Mouse (Mus musculus) left cerebral cortex, adult 2 months (tissue): ENCODE data around the gene Ubxn11. TPM values are rescaled to one million over a fixed set of nuclear protein-coding genes. Genes with fewer than 3 reads are reported as not detected.

ENCODE experiments used
- DNase-seq, 2 experiments: peaks; one replicate each; pipeline ENCODE4 v3.0.0; 2021 to 2022; ENCODE audit warnings: low spot score in 2 of 2, mixed read lengths in 1 of 2; ENCODE audit errors: extremely low spot score in 1 of 2
- H3K27ac ChIP-seq: fragments of 200-600 bp; 2 replicates; pipeline ENCODE4 v1.8.1; 2022
- H3K4me3 ChIP-seq: fragments of 200-600 bp; 2 replicates; pipeline ENCODE4 v1.8.1; 2022
- CTCF ChIP-seq: fragments of 200-600 bp; IDR thresholded peaks from 2 replicates; pipeline ENCODE4 v1.8.1; 2022; ENCODE audit warnings: antibody characterized with exemption, mild to moderate bottlenecking, moderate library complexity
- intact Hi-C: fragments of 180-260 bp; cut with DNase I; formaldehyde crosslinking; loops from one replicate; pipeline ENCODE4 v1.15.1; 2025
- total RNA-seq, 2 experiments: library from RNA; stranded (reverse); gene quantifications; 2 replicates each; pipeline ENCODE4 v1.2.3; 2021

Gene Ubxn11
- total RNA-seq, 2 experiments from 2014 or later, result 39.7 to 47.1 TPM

DNA sequence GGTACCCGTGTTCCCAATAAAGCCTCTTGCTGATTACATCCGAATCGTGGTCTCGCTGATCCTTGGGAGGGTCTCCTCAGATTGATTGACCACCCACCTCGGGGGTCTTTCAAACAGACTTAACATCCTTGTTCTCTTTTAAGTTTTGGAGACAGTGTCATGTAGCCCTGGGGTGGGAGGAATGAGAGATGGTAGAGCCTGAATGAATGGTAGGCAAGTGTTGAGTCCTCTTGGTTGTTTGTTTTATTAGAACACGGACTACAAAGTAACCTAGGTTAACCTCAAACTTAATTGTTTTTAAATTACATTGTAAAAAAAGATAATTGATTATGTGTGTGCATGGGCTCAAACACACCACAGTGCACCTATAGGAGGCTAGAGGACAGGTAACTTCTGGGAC is 62.2 kb downstream of the Ubxn11 start:
- intact Hi-C loops, result no loop called here
- Histone ChIP-seq H3K27ac (no peak overlapping the region), H3K4me3 (no peak overlapping the region)
- no peak for TF ChIP-seq CTCF
- DNase-seq, result no peak

- no peak for TF ChIP-seq CTCF
- intact Hi-C loops, result no loop called here
- Histone ChIP-seq H3K27ac (no peak overlapping the region), H3K4me3 (no peak overlapping the region)
- DNase-seq, result no peak
Measured at GRCm38 (mm10) chr4:134165024-134165423, 62.7 kb downstream of the Ubxn11 start.

DNA sequence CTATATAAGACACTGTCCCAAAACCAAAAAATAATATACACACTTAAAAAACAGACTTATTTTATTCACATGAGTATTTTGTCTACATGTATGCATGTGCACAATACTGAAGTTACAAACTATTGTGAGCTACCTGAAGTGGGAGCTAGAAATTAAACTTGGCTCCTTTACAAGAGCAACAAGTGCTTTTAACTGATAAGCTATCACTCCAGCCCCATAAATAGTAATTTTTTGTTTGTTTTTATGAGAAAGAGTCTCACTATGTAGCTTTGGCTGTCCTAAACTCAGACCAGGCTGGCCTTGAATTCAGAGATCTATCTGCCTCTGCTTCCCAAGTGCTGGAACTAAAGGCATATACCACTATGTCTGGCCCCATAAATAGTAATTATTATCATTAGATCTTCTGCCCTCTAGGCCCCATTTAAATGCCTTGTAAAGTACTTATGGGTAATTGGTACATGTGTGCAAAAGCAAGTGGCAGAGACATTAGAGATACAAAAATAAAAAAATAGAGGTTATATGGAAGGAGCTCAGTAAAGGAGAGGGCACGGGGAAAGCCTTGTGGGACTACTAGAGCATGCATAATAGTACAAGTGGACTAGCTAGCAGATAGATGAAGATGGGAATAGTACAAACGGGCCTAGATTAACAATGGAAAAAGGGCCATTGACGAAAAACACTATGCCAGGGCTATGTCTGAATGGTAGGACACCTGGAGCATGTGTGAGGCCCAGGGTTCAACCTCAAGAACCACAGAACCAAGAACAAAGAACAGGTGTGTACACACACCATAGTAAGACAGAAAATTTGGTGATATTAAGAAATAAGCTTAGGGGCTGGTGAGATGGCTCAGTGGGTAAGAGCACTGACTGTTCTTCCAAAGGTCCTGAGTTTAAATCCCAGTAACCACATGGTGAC is 63.4 kb downstream of the Ubxn11 start:
- DNase-seq, result no peak
- intact Hi-C loops, result no loop called here
- TF ChIP-seq CTCF, result no peak
- Histone ChIP-seq H3K27ac (no peak overlapping the region), H3K4me3 (no peak overlapping the region)

GRCm38 (mm10) chr4:134166906-134167305 is 64.5 kb downstream of the Ubxn11 start:
- Histone ChIP-seq H3K4me3 (no peak overlapping the region), H3K27ac (no peak overlapping the region)
- intact Hi-C loops, result no loop called here
- TF ChIP-seq CTCF, result peak; percentile 13
- no peak for DNase-seq

DNA sequence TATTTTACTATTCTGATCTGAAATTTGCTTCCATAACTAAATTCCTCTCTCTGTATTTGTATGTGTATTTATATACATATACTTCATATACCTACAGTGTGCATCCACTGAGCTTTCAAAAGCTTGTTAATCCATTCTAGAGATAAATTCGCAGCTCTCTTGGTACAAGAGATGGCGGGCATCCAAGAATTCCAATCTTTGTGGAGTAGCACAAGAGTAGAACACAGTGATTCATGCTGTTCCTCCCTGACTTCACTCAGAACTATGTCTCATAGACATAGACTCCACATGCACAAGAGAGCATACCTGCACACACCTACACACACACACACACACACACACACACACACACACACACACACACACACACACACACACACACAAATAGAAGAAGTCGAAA is 70.0 kb downstream of the Ubxn11 start:
- TF ChIP-seq CTCF, result no peak
- DNase-seq, result no peak

More for the DNA sequence above, 70.0 kb downstream of the Ubxn11 start:
- Histone ChIP-seq H3K27ac (no peak overlapping the region), H3K4me3 (no peak overlapping the region)
- intact Hi-C loops, result no loop called here

Other genes with a start within 250 kb of the Ubxn11 start
- gene Rps6ka1, start 214.8 kb upstream of the Ubxn11 start, total RNA-seq, result 10 to 100 TPM; 11.8 to 12.6 TPM
- 10 to 100 TPM; 87.8 to 99.8 TPM for gene Hmgn2, start 133.9 kb upstream of the Ubxn11 start, total RNA-seq
- 10 to 100 TPM; 61.4 to 62.2 TPM for gene Dhdds, start 101.7 kb upstream of the Ubxn11 start, total RNA-seq
- gene Lin28a, start 83.7 kb upstream of the Ubxn11 start, total RNA-seq, result not detected
- gene Zfp683, start 48.7 kb upstream of the Ubxn11 start, total RNA-seq, result not detected
- 1 to 10 TPM; 2.3 to 2.4 TPM for gene Crybg2, start 41.8 kb upstream of the Ubxn11 start, total RNA-seq
- 1 to 10 TPM; 2.6 to 3.3 TPM for gene Cd52, start 7.5 kb upstream of the Ubxn11 start, total RNA-seq
- gene Sh3bgrl3, start 26.2 kb downstream of the Ubxn11 start, total RNA-seq, result 100 to 1,000 TPM; 185 to 191 TPM
- gene Cep85, start 84.5 kb downstream of the Ubxn11 start, total RNA-seq, result 10 to 100 TPM; 14.9 to 16.5 TPM
- gene Gm7534, start 100.4 kb downstream of the Ubxn11 start, total RNA-seq, result not detected
- gene Catsper4, start 124.8 kb downstream of the Ubxn11 start, total RNA-seq, result not detected
- gene Cnksr1, start 135.8 kb downstream of the Ubxn11 start, total RNA-seq, result under 1 TPM; 0.32 to 0.58 TPM
- gene E130218I03Rik, start 141.1 kb downstream of the Ubxn11 start, total RNA-seq, result not detected
- gene Zfp593, start 143.0 kb downstream of the Ubxn11 start, total RNA-seq, result 10 to 100 TPM; 11.6 to 12.9 TPM
- not detected for gene Gm30191, start 144.4 kb downstream of the Ubxn11 start, total RNA-seq
- 1 to 10 TPM; 3.0 to 3.6 TPM for gene Grrp1, start 151.5 kb downstream of the Ubxn11 start, total RNA-seq
- gene Pdik1l, start 185.3 kb downstream of the Ubxn11 start, total RNA-seq, result 10 to 100 TPM; 17.5 to 20.4 TPM
- under 1 TPM; 0.21 to 0.25 TPM for gene Trim63, start 212.6 kb downstream of the Ubxn11 start, total RNA-seq
- not detected for gene Slc30a2, start 240.6 kb downstream of the Ubxn11 start, total RNA-seq